Mouse (Mus musculus) megakaryocyte, embryonic 14.5 days (primary cell): ENCODE measurements around the gene Il25.

Source experiments
- FLI1 ChIP-seq: IDR thresholded peaks from 2 replicates; pipeline ENCODE4 v1.6.1; 2012; ENCODE audit warnings: low read length, inconsistent platforms, mixed read lengths
- GATA1 ChIP-seq: IDR thresholded peaks from 3 replicates; pipeline ENCODE4 v1.6.1; 2012; ENCODE audit warnings: mixed read lengths, low read length, inconsistent platforms, borderline replicate concordance

DNA sequence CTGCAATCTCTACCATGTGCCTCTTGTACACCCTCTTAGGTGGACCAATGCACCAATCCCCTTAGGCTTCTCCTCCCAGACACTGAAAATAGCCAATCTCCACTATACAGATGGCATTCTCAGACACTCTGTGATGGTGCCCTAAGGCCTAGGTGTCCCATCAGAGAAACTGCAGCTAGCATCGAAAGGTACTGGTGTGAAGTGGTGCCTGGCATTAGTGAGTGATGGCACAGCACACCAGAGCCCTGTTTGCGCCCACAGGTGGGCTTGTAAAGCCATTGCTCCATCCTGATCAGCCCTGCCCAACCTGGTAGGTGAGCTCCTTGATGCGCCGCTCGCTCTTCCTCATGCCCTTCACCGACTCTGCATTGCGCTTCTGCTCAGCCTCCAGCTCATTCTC, 11.5 kb downstream of the Il25 start:
- TF ChIP-seq GATA1 (no peak), FLI1 (no peak)
